Mouse (Mus musculus): ENCODE data around the gene Ddx42. TPM values are rescaled to one million over a fixed set of nuclear protein-coding genes. Genes with fewer than 3 reads are reported as not detected.

Ddx42 gene
- total and polyA plus RNA-seq, 2 experiments from 2014 or later = 39.7 to 64.8 TPM

DNA sequence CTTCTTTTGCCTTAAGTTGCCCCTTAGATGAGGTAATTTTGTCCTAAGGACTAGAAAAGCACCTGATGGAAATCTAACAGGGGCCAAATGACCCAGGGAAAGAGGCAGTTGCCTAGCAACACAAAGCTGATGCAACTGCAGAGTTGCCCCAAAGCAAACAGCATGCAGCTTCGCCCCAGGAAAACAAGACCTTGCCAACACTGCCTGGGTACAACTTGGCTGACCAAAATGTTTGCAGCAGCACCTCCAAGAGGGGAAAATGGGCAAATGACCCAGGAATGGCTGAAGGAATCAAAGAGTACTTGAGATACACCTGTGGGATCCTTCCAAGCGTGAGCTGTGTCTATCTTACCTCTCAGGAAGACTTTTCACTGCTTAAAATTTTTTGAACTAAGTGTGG is 75.1 kb downstream of the Ddx42 start:
- ATAC-seq (ENCODE audit: low FRiP score) (no peak), DNase-seq (ENCODE audit: low spot score) (no peak)
- no peak for TF ChIP-seq CTCF (IDR thresholded peaks at IDR 0.05)
- no peaks in the 10 kb centered on the region for H3K27me3 ChIP-seq (ENCODE audit: insufficient read depth, low read length)
- H3K9me3 ChIP-seq (ENCODE audit: low read length) = no peaks in the 10 kb centered on the region
- H3K4me1 ChIP-seq (ENCODE audit: insufficient read depth, low read length) = no peaks in the 10 kb centered on the region
- H3K36me3 ChIP-seq (ENCODE audit: insufficient read depth, low read length) = no peaks in the 10 kb centered on the region
- no peak overlapping the region for H3K4me3 ChIP-seq (ENCODE audit: low read depth, low read length)
- no peak overlapping the region for H3K4me2 ChIP-seq (ENCODE audit: low read depth, low read length, poor library complexity, severe bottlenecking)
- 87% methylated on average over 2 of the region's 2 CpGs for WGBS
- no peak overlapping the region for H3K9ac ChIP-seq (replicated peaks; ENCODE audit: low read length, poor library complexity, severe bottlenecking)
- no peak overlapping the region for H3K27ac ChIP-seq (ENCODE audit: low read depth, low read length)

Other genes starting within 250 kb of the Ddx42 start
- 25.1 and 27.0 TPM in 2 replicates for gene Ace, start 249.0 kb upstream of the Ddx42 start, total RNA-seq (2014; rRNA removed)
- 10.0 and 10.1 TPM in 2 replicates for gene Ace, start 249.0 kb upstream of the Ddx42 start, polyA plus RNA-seq (2015; fragmentation: Nextera tagmentation; extraction: Ambion mirVana)
- gene Ace3, start 222.3 kb upstream of the Ddx42 start, total RNA-seq (2014; rRNA removed) = not detected in 2 replicates
- 0.07 TPM in 1 of 2 replicates, not detected in the other for gene Ace3, start 222.3 kb upstream of the Ddx42 start, polyA plus RNA-seq (2015; fragmentation: Nextera tagmentation; extraction: Ambion mirVana)
- 3.1 TPM in 2 replicates for gene Kcnh6, start 208.8 kb upstream of the Ddx42 start, total RNA-seq (2014; rRNA removed)
- 2.8 and 3.1 TPM in 2 replicates for gene Kcnh6, start 208.8 kb upstream of the Ddx42 start, polyA plus RNA-seq (2015; fragmentation: Nextera tagmentation; extraction: Ambion mirVana)
- 313 and 343 TPM in 2 replicates for gene Dcaf7, start 180.1 kb upstream of the Ddx42 start, total RNA-seq (2014; rRNA removed)
- 166 and 170 TPM in 2 replicates for gene Dcaf7, start 180.1 kb upstream of the Ddx42 start, polyA plus RNA-seq (2015; fragmentation: Nextera tagmentation; extraction: Ambion mirVana)
- 17.3 and 18.6 TPM in 2 replicates for gene Taco1, start 150.9 kb upstream of the Ddx42 start, total RNA-seq (2014; rRNA removed)
- 5.1 and 5.8 TPM in 2 replicates for gene Taco1, start 150.9 kb upstream of the Ddx42 start, polyA plus RNA-seq (2015; fragmentation: Nextera tagmentation; extraction: Ambion mirVana)
- gene Map3k3, start 132.3 kb upstream of the Ddx42 start, total RNA-seq (2014; rRNA removed) = 26.0 and 26.4 TPM in 2 replicates
- 7.8 and 9.2 TPM in 2 replicates for gene Map3k3, start 132.3 kb upstream of the Ddx42 start, polyA plus RNA-seq (2015; fragmentation: Nextera tagmentation; extraction: Ambion mirVana)
- not detected in 2 replicates for gene Gm10840, start 56.1 kb upstream of the Ddx42 start, total RNA-seq (2014; rRNA removed)
- not detected in 2 replicates for gene Gm10840, start 56.1 kb upstream of the Ddx42 start, polyA plus RNA-seq (2015; fragmentation: Nextera tagmentation; extraction: Ambion mirVana)
- 69.7 and 81.8 TPM in 2 replicates for gene Limd2, start 56.1 kb upstream of the Ddx42 start, total RNA-seq (2014; rRNA removed)
- 122 and 141 TPM in 2 replicates for gene Limd2, start 56.1 kb upstream of the Ddx42 start, polyA plus RNA-seq (2015; fragmentation: Nextera tagmentation; extraction: Ambion mirVana)
- 26.9 and 31.2 TPM in 2 replicates for gene Strada, start 14.8 kb upstream of the Ddx42 start, total RNA-seq (2014; rRNA removed)
- 21.2 and 22.7 TPM in 2 replicates for gene Strada, start 14.8 kb upstream of the Ddx42 start, polyA plus RNA-seq (2015; fragmentation: Nextera tagmentation; extraction: Ambion mirVana)
- gene Ccdc47, start 582 bp upstream of the Ddx42 start, total RNA-seq (2014; rRNA removed) = 31.7 and 37.0 TPM in 2 replicates
- gene Ccdc47, start 582 bp upstream of the Ddx42 start, polyA plus RNA-seq (2015; fragmentation: Nextera tagmentation; extraction: Ambion mirVana) = 88.8 and 94.9 TPM in 2 replicates
- gene Ftsj3, start 39.2 kb downstream of the Ddx42 start, total RNA-seq (2014; rRNA removed) = 34.5 and 46.9 TPM in 2 replicates
- gene Ftsj3, start 39.2 kb downstream of the Ddx42 start, polyA plus RNA-seq (2015; fragmentation: Nextera tagmentation; extraction: Ambion mirVana) = 27.5 and 27.9 TPM in 2 replicates
- gene Psmc5, start 39.2 kb downstream of the Ddx42 start, total RNA-seq (2014; rRNA removed) = 76.1 and 88.4 TPM in 2 replicates
- gene Psmc5, start 39.2 kb downstream of the Ddx42 start, polyA plus RNA-seq (2015; fragmentation: Nextera tagmentation; extraction: Ambion mirVana) = 280 and 290 TPM in 2 replicates
- 11.7 and 27.5 TPM in 2 replicates for gene Smarcd2, start 56.0 kb downstream of the Ddx42 start, total RNA-seq (2014; rRNA removed)
- gene Smarcd2, start 56.0 kb downstream of the Ddx42 start, polyA plus RNA-seq (2015; fragmentation: Nextera tagmentation; extraction: Ambion mirVana) = 6.8 and 7.6 TPM in 2 replicates
- gene Tcam1, start 59.7 kb downstream of the Ddx42 start, total RNA-seq (2014; rRNA removed) = 0.22 and 0.24 TPM in 2 replicates
- gene Tcam1, start 59.7 kb downstream of the Ddx42 start, polyA plus RNA-seq (2015; fragmentation: Nextera tagmentation; extraction: Ambion mirVana) = 0.10 and 0.20 TPM in 2 replicates
- gene Gh, start 84.9 kb downstream of the Ddx42 start, total RNA-seq (2014; rRNA removed) = 1.3 TPM in 1 of 2 replicates, not detected in the other
- gene Gh, start 84.9 kb downstream of the Ddx42 start, polyA plus RNA-seq (2015; fragmentation: Nextera tagmentation; extraction: Ambion mirVana) = not detected in 2 replicates
- 0.38 and 1.9 TPM in 2 replicates for gene Cd79b, start 97.8 kb downstream of the Ddx42 start, total RNA-seq (2014; rRNA removed)
- 1.1 and 1.2 TPM in 2 replicates for gene Cd79b, start 97.8 kb downstream of the Ddx42 start, polyA plus RNA-seq (2015; fragmentation: Nextera tagmentation; extraction: Ambion mirVana)
- 0.05 TPM in 1 of 2 replicates, not detected in the other for gene Scn4a, start 136.4 kb downstream of the Ddx42 start, total RNA-seq (2014; rRNA removed)
- gene Scn4a, start 136.4 kb downstream of the Ddx42 start, polyA plus RNA-seq (2015; fragmentation: Nextera tagmentation; extraction: Ambion mirVana) = 0.02 TPM in 1 of 2 replicates, not detected in the other
- 0.33 and 1.6 TPM in 2 replicates for gene Prr29, start 148.5 kb downstream of the Ddx42 start, total RNA-seq (2014; rRNA removed)
- 0.38 TPM in 1 of 2 replicates, not detected in the other for gene Prr29, start 148.5 kb downstream of the Ddx42 start, polyA plus RNA-seq (2015; fragmentation: Nextera tagmentation; extraction: Ambion mirVana)
- 11.9 and 15.5 TPM in 2 replicates for gene Icam2, start 171.1 kb downstream of the Ddx42 start, total RNA-seq (2014; rRNA removed)
- 7.4 and 8.7 TPM in 2 replicates for gene Icam2, start 171.1 kb downstream of the Ddx42 start, polyA plus RNA-seq (2015; fragmentation: Nextera tagmentation; extraction: Ambion mirVana)